Mouse (Mus musculus): ENCODE measurements around the gene Ddx28.

GRCm38 (mm10) chr8:106022483-106022882, 10.8 kb upstream of the Ddx28 start:
- TF ChIP-seq CTCF (IDR thresholded peaks at IDR 0.05; ENCODE audit: control insufficient read depth, insufficient read depth, insufficient replicate concordance, low read depth, low read length) (peak; percentile 74; the same call in 1 of the 2 replicates), POLR2A (IDR thresholded peaks at IDR 0.05; ENCODE audit: control insufficient read depth, low read depth, low read length) (no peak)
